Mouse (Mus musculus) fibroblast of lung, adult 2 months (primary cell): ENCODE measurements around the gene Atf6b.

Experiments used
- DNase-seq: peaks from one replicate; pipeline ENCODE4 v3.0.0-alpha.2; 2011; ENCODE audit warnings: low read depth

The Atf6b gene

DNA sequence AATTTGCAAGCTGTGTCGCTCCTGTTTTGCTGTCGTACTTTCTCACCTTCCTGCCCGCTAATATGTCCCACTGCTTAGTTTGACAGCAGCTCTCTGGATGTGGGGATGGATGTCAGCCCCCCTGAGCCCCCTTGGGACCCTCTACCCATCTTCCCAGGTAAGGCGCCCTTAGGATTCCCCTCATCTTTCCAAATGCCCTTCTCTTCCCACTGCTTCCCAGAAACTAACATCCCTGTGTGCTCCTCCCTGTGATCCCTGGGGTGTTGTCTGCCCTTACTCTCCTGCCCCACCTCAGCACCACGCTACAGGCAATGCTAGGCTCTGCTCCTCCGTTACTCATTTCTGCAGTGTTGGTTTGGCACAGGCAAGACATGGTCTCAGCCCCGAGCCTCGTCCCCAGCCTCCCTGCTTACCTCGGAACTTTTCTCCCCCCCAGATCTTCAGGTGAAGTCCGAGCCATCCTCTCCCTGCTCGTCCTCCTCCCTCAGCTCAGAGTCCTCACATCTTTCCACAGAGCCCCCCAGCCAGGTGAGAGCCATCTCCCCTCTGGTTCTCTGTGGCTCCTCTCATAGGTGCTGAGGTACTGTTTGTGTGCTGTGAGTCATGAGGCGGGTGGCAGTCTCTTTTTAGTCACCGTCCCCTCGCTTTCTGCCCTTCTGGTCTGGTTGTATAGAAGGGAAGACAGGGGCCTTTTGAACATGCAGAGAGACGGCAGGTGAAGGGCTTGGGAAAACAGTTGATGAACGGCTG, 1.4 kb downstream of the Atf6b start:
- DNase-seq, result no peak

DNA sequence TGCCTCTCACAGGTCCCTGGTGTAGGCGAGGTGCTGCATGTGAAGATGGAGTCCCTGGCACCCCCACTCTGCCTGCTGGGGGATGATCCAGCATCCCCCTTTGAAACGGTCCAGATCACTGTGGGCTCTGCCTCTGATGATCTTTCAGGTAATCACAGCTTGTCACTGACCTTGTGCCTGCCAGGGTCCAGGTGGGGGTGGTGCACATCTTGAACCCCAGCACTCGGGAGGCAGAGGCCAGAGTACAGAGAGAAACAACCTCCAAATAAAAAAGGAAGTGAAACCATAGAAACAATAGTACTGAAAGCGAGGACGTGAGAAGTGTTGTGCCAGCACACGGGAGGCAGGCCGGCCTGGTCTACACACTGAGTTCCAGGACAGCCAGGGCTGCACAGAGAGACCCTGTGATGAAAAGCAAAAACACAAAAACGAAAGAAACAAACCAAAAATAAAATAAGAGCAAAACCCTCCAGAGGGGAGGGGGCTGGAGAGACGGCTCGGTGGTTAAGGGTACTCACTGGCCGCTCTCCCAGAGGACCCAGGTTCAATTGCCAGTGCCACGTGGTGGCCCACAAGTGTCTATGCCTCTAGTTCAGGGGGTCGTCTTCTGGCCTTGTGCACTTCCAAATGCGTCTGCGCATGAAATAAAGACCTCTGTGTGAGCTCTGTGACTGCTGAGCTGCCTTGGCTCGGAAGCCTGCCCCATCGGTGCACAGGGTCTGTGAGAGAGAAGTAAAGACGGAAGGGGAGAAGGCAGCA, 2.3 kb downstream of the Atf6b start:
- no peak for DNase-seq

DNA sequence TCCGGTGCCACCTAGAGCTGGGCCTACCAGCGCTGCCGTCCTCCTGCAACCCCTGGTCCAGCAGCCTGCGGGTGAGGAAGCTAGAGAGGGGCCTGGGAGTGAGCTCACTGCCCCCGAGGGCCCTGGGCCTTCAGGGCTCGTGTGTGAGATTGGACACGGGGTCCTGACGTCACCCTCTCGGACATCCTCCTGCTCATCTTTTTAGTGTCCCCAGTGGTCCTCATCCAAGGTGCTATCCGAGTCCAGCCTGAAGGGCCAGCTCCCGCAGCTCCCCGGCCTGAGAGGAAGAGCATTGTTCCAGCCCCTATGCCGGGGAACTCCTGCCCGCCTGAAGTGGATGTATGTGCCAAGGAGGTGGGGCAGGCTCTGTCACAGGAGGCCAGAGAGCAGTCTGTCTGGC, 3.8 kb downstream of the Atf6b start:
- no peak for DNase-seq

DNA sequence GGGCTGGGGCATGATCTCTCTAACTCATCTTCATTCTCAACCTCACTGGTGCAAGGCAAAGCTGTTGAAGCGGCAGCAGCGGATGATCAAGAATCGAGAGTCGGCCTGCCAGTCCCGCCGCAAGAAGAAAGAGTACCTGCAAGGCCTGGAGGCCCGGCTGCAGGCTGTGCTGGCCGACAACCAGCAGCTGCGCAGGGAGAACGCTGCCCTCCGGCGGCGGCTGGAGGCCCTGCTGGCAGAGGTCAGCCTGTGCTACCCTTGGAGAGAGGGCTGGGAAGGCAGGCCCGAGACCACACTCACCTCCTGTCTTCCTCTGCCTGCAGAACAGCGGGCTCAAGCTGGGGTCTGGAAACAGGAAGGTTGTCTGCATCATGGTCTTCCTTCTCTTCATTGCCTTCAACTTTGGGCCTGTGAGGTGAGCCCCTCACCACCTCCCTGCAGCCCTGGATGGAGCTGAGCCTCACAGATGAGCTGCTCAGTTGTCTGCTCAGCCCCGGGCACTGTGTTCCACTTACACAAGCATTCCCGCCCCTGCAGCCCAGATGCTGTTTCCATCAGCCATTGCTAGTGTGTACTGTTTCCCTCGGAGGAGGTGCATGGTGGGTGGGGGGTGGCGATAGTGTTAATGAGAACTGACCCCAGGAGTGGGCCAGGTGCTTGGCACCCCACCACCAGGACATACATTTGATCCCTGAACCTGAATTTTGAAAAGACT, 4.7 kb downstream of the Atf6b start:
- DNase-seq, result no peak

DNA sequence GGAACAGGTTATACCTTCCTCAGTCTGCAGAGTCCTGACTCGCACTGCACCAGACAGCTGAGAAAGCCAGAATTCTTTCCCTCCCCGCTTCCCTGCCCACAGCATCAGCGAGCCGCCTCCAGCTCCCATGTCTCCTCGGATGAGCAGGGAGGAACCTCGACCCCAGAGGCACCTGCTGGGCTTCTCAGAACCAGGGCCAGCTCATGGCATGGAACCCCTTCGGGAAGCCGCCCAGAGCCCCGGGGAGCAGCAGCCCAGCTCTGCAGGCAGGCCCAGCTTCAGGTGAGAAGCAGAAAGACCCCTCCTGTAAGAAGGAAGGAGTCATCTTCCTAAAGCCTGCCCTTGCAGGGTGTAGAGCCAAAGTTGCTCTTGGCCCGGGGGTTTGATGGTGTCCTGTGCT, 5.6 kb downstream of the Atf6b start:
- DNase-seq, result no peak

DNA sequence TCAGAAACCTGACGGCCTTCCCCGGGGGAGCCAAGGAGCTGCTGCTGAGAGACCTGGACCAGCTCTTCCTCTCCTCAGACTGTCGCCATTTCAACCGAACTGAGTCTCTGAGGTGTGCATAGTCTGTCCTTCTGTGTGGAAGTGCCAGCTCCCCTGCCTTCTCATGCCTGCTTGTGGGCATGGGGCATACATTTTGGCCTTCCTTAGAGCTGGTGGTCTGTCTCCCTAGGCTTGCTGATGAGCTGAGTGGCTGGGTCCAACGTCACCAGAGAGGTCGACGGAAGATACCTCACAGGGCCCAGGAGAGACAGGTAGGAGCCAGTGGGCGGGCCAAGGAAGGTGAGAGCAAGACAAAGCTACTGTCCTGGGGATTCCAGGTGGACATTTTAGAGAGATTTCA, 6.0 kb downstream of the Atf6b start:
- no peak for DNase-seq

DNA sequence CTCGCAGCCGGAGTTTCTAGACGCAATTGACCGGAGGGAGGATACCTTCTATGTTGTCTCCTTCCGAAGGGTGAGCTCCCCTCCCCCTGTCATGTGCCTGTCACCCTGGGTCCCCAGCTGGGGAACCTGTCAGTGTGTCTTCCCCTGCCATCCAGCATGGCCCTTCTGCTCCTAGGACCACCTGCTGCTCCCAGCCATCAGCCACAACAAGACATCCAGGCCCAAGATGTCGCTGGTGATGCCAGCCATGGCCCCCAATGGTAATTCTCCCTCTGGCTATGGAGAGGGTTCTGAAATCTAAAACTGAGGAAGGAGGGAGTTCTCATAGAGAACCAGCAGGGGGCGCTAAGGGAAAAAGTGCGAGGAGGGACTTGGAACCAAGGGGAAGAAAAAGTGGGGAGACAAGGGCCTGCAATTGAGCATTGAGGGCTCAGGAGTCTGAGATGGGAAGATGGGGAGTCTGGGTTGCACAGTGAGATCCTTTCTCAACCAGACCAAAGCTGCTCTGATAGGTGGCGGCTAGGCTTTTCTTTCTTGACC, 6.9 kb downstream of the Atf6b start:
- no peak for DNase-seq

DNA sequence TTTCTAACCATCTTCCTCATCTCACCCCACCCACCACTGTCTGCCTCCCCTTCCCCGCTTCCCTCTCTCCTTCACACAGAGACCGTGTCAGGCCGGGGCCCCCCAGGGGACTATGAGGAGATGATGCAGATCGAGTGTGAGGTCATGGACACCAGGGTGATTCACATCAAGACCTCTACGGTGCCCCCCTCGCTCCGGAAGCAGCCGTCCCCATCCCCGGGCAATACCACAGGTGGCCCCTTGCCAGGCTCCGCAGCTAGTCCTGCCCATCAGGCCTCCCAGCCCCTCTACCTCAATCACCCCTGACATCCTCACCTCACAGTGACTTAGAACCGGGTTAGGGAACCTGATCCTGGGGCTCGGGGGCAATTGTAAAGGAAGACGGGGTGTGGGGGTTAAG, 7.4 kb downstream of the Atf6b start:
- no peak for DNase-seq

DNA sequence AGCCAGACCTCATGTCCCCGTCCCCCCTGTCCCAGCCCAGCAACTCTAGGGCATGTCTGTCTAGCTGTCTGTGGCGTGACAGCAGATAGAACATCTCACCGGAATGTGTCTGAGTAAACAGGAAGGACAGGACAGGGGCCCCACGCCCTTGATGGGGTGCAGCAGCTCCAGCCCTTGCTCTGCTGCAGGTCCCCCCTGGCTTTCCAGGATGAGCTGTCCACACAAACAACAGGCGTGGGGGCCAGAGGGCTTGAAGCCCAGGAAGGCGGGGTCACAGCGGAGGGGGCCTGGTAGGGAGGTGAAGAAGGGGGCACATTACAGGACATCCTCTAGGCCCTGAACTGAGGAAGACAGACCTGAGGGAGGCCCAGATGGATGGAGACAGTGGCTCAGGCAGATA, 8.2 kb downstream of the Atf6b start:
- no peak for DNase-seq

DNA sequence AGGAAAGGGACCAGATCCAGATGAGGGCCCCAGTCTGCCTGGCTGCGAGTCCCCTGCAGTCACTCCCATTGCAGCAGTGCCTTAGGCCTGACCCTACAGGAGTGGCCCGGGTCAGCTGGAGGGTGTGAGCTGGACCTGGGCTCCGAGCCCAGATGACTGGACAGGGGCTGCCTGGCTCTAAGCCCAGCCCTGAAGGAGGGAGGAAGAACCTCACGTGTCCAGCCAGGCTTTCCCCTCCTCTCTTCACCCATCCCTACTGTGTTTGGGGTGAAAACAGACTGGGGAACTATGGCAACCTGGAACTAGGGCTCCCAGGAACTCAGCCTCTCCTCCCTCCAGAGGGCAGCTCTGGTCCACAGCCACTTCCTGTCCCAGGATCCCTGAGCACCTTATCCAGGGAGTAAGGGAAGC, 8.6 kb downstream of the Atf6b start:
- DNase-seq, result peak; percentile 93

DNA sequence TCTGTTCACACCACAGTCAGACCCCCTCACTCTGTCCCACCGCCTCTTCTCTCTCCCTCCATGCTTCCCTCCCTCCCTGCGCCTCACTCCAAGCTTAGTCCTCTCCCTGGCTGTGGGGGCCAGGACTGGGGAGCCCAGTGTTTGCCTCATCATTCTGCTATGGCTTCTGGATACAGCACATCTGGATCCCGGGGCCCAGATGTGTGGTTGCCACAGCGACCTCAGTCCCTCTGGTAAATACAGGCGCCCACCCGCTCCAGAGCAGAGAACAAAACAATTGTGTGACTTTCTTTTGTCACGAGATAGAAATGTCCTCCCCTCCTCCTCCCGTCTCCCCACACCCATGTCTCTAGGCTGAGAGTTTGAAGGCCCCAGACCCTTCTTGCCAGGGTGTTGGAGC, 9.7 kb downstream of the Atf6b start:
- no peak for DNase-seq

DNA sequence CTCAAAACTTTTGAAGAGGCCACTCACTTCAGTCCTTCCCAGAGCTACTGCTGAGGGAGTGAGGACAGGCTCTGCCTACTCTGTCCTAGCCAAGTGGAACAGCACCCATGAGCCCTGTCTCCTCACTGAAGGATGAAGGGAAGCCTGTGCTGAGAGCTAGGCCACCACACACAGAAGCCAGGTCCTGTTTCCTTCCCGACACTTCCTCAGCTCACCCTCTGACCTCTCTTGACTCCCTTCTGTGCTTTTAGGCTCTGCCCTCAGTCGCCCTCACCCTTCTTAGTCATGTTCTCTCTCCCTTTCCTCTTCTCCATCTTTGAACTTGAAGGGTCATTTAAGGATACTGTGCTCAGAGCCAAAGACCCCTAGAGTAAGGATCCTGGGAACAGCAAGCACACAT, 10.3 kb downstream of the Atf6b start:
- DNase-seq, result no peak

DNA sequence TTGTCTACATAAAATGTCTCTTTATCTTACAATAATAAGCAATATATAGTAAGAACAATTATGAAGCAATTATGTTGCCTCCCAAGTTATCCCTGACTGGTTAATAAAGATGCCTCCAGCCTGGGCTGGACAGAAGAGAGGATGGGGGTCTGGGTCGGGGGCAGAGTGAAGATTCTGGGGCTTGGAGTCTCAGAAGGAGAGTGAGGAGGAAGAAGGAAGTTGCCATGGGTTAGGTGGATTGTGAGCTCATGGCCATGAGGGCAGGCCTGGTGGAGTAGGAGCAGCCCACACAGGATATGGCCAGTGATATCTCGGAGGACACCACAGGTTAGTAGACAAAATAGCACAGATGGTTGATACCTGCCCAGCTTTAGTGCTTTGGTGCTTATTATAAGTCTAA, 11.2 kb downstream of the Atf6b start:
- DNase-seq, result no peak

DNA sequence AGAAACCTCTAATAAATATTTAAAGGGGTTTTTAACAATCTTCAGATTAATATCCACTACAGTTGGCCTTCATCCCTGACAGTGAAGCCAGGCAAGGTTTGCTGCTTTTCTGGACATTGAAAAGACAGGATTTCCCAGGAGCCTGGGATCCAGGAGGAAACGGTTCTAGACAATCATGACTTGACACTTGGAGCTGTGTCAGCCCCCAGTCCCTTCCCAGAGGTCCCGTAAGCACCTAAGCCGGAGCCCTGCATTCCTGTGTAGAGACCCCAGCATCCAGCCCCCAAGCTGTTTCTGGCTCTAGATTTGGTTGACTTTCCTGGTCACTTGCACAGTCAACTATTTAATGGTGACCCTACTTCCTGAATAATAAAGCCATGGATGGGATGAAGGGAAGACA, 11.6 kb downstream of the Atf6b start:
- no peak for DNase-seq

DNA sequence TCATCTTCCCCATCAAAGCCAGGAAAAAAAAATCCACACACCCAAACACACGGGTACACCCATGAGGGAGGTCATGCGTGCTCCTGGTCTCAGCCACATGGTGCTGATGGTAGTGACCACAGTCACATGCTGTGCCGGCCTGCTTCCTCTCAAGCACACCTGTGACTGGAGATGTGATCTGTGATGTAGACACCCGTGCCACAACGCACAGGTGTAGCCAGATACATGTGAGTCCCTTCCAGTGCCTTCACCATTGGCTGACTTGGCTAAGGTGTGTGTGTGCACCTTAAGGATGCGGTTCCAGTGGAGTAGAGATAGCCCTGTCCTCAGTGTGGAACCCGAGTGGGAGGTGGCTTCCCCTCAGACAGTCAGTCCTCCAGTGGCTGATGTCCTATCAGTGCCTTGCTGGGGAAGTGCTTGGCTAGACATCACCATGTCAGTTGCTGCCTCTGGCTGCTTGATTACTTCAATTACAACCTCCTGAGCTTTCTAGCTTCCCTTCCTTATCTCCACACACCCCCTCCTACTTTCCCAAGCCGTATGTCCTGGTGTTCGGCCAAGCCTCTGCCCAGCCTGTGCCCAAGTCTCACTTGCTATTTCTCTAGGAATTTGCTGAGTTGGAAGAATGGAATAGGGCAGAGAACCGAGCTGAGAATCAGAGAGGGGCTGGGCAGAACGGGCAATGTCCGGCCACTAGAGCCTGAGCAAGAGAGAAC, 12.4 kb downstream of the Atf6b start:
- no peak for DNase-seq

DNA sequence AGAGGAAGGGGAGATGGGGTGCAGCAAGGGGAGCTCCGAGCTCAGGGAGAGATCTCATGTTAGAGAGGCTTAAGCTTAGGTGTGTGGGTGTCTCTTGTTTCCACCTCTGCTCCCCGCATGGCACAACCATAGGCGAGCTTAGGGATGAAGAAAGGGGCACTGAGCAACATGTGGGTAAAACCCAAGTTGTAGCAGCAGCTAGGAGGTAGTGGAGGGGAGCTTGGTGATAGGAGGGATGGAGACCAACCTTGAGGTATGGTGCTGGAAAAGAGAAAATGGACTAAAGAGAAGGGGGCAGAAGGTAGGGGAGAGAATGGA, 12.9 kb downstream of the Atf6b start:
- no peak for DNase-seq

DNA sequence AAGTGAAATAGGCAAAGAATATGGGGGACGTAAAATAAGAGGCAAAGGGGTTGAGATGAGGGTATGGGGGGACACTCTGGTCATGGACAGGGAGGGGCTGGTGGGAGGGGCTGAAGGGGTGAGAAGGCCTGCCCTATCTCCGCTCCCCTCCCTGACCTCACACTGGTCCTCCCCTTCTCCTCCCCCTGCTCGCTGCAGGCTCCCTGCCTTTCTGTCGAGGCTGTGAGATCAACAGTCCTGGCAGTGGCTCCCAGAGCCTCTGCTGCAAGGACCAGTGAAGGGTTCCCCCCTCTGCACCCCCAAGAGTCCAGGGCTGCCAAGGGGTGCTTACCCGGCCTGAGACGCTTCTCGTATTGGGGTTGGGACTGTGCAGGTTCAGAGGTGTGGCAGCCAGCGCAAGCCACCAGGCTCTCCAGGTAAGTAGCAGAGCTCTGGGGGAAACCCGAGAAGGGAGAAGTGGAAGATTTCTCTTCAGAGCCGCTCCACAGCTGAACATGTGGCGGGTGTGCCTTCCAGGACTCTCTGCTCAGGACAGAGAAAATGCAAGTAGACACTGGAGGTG, 13.4 kb downstream of the Atf6b start:
- no peak for DNase-seq

DNA sequence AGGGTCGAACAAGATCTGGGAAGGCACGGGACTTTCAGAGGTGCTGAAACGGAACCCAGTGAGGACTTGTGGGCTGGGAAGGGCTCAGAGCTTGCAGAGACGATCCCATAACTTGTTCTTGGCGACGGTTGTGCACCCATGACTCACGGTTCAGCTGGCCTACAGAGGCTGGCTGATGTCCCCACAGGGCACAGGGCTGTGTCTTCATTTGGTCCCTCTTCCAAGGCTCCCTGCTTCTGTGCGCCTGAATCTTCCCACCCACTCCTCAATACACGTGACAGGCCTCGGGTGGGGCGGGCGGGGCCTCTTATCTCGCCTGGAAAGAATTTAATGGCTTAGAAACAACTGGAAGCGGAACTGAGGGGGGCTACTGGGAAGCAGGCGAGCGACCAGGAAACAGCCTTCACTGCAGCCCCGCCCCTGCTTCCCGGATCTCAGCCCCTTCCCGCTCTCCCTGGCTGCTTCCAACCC, 14.2 kb downstream of the Atf6b start:
- no peak for DNase-seq

DNA sequence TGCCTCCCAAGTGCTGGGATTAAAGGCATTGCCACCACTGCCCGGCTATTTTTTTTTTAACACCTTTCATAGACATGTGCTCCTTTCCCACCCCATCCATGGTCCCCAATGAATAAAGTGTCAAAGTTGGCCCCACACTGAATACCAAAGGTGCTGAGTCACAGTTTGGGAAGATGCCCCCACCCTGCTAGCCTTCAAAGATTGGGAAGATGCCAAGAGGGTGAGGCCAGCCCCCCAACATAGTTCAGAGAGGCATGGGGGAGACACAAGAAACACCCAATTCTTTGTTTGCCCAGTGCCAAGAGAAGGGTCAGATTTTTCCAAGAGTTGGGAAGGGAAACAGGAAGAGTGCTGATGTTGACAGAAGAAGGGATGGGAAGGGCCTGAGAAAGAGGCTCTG, 15.5 kb downstream of the Atf6b start:
- DNase-seq, result no peak

DNA sequence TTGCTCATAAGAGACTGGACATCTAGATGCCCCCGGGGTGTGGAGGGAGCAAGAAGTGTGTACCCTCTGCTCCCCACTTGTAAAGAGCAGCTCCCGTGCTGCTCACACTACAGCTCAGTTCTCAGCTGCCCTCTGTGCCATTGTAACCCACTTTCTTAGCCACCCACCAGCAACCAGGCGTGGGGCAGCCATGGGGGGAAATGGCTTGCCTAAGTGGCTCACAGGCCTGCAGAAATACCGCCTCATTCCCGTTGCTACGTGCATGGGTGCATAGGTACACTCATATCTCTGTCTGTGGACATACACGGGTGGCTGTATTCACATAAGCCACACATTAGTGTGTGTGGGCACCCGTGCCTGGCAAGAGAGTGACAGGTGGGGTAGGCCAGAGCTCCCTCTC, 16.0 kb downstream of the Atf6b start:
- DNase-seq, result no peak

DNA sequence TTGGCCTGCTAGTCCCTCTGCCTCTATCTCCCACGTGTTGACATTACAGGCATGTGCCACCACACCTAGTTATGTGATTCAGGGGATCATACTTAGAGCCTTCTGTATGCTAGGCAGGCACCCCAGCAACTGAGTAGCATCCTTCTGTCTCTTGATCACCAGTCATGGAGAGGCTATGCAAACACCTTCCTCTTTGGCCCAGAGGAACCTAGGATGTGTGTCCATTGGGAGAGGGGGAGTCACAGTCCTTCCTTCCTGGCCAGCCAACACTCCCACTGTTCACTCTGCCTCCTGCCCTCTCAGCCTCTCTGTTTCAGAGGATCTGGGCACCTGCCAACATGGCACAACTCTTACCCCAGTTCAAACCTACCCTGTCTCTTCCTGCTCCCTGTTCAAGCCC, 16.6 kb downstream of the Atf6b start:
- DNase-seq, result no peak

DNA sequence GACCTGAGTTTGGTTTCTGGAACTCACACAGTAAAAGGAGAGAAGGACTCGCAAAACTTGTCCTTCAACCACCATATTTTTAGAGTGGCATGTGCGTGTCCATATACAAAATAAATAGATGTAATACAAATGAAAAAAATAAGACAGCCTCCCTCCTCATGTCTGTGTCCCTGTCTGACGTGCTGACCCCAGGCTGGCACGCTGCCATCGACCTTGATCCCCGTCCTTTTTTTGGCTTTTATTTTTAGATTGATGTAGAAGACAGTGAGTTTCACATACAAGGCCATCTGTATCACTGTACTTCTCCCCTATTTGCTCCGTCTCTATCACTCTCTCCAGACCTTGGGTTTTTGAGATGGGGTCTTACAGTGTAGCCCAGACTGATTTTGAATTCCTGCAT, 17.5 kb downstream of the Atf6b start:
- DNase-seq, result no peak
